Mouse (Mus musculus) liver, postnatal 0 days (tissue): ENCODE measurements at regions not wholly inside any gene's neighbourhood (a gene's known extent, or its start where the extent isn't known, plus 50 kb on each side); places are given as distances from the start of the nearest gene placed in this dataset.

Source experiments
- CTCF ChIP-seq: sonication (generic); IDR thresholded peaks from 2 replicates; pipeline ENCODE4 v1.5.1; 2016; ENCODE audit warnings: antibody characterized with exemption, low read depth
- EP300 ChIP-seq: IDR thresholded peaks from 2 replicates; pipeline ENCODE4 v1.6.1; 2016; ENCODE audit warnings: antibody characterized with exemption, low read depth, mild to moderate bottlenecking

GRCm38 (mm10) chr4:87428374-87428773 is 198.1 kb upstream of the Slc24a2 start:
- no peak for TF ChIP-seq CTCF
- no peak for TF ChIP-seq EP300
